Mouse (Mus musculus): ENCODE results near the gene St6galnac3. TPM values are rescaled to one million over a fixed set of nuclear protein-coding genes. Genes with fewer than 3 reads are reported as not detected.
A peak's percentile ranks its signal among the peaks of the same experiment; 100 is the strongest.

Gene St6galnac3
- polyA plus RNA-seq, 1 experiment from 2014 or later: 4.5 TPM

DNA sequence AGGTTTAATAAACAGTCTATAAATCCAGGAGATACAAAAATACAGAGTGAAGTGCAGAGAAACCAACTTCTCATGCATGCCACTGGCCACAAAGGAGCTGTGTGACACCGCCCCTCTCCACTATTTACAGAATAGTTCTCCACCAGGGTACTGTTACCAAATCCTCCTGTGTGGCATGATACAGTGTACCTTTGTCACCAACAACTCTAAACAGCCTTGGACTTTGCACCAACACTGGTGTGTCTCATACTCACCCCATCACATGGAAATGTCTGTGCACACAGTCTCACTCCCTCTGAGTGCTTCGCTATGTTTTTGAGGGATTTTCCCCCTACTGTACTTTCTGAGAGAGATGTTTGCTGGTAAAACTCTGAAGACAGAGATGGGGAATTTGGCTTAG, 217.4 kb downstream of the St6galnac3 start:
- Histone ChIP-seq H3K4me1 (replicated peaks; ENCODE audit: control insufficient read depth, insufficient read depth) (no peaks in the 10 kb centered on the region), H3K9me3 (ENCODE audit: control insufficient read depth, low read length) (no peaks in the 10 kb centered on the region), H3K27me3 (ENCODE audit: control insufficient read depth, insufficient read depth, low read length) (no peaks in the 10 kb centered on the region), H3K36me3 (ENCODE audit: control insufficient read depth, insufficient read depth, low read length) (no peaks in the 10 kb centered on the region), H3K27ac (replicated peaks) (no peak overlapping the region), H3K4me3 (ENCODE audit: low read depth, low read length) (no peak overlapping the region), H3K4me2 (replicated peaks; ENCODE audit: low read depth) (no peak overlapping the region), H3K9ac (ENCODE audit: low read length) (no peak overlapping the region)
- WGBS: 90% methylated on average over 2 of the region's 2 CpGs
- TF ChIP-seq CTCF (IDR thresholded peaks at IDR 0.05; ENCODE audit: low read depth): no peak
- TF ChIP-seq EP300 (optimal IDR thresholded peaks at IDR 0.05): no peak
- ATAC-seq (ENCODE audit: low FRiP score, low TSS enrichment) (no peak), DNase-seq (ENCODE audit: low spot score) (no peak)

DNA sequence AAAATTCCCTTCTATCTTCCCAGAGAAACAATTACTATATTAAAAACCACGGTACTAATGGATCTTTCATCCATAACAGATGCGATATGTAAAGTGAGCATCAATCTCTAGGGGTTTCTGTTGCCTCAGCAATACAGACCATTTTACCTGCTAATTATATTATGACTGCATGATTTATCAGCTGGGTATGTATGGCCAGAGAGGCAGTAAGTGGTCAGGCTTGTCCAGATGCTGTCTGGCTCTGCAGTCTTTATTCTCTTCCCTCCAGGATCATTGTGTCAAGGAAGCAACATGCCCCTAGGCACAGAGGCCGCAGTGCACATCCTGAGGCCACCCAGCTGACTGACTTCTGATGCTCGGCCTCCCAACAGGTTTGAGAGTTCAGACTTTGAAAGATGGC, 222.5 kb downstream of the St6galnac3 start:
- 87% methylated on average over 4 of the region's 4 CpGs for whole genome bisulfite sequencing
- H3K4me1 ChIP-seq (replicated peaks; ENCODE audit: control insufficient read depth, insufficient read depth): no peaks in the 10 kb centered on the region
- H3K36me3 ChIP-seq (ENCODE audit: control insufficient read depth, insufficient read depth, low read length): no peaks in the 10 kb centered on the region
- DNase-seq (ENCODE audit: low spot score) (no peak), ATAC-seq (ENCODE audit: low FRiP score, low TSS enrichment) (no peak)
- H3K4me3 ChIP-seq (ENCODE audit: low read depth, low read length): no peak overlapping the region
- H3K9ac ChIP-seq (ENCODE audit: low read length): no peak overlapping the region
- H3K27me3 ChIP-seq (ENCODE audit: control insufficient read depth, insufficient read depth, low read length): no peaks in the 10 kb centered on the region
- H3K9me3 ChIP-seq (ENCODE audit: control insufficient read depth, low read length): no peaks in the 10 kb centered on the region
- TF ChIP-seq EP300 (optimal IDR thresholded peaks at IDR 0.05) (no peak), CTCF (IDR thresholded peaks at IDR 0.05; ENCODE audit: low read depth) (no peak)
- no peak overlapping the region for H3K27ac ChIP-seq (replicated peaks)
- H3K4me2 ChIP-seq (replicated peaks; ENCODE audit: low read depth): no peak overlapping the region

DNA sequence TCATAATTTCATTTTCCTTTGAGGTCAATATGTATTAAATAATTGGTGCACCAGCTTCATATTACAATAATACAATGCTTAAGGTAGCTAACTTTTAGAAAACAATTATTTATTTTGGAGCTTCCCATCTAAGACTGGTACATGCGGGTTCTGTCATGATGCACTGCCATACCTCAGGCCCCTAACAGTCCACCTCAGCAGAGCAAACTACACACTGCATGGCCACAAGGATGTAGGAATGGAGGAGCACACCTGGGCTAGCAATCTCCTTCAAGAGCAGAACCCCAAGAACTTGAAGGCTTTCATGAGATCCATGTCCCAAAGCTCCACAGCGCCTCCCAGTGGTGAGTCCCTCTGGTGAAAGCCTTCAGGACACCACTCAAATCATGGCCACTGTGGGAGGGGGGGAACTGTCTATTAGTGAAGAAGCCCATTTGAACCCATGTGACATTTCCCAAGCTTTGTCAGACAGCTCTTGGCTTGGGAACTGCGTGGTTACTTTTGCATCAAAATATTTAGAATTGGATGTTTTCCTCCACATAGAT, 223.6 kb downstream of the St6galnac3 start:
- Histone ChIP-seq H3K9ac (ENCODE audit: low read length) (no peak overlapping the region), H3K9me3 (ENCODE audit: control insufficient read depth, low read length) (no peaks in the 10 kb centered on the region), H3K36me3 (ENCODE audit: control insufficient read depth, insufficient read depth, low read length) (no peaks in the 10 kb centered on the region), H3K4me3 (ENCODE audit: low read depth, low read length) (no peak overlapping the region), H3K27me3 (ENCODE audit: control insufficient read depth, insufficient read depth, low read length) (no peaks in the 10 kb centered on the region), H3K27ac (replicated peaks) (no peak overlapping the region), H3K4me1 (replicated peaks; ENCODE audit: control insufficient read depth, insufficient read depth) (no peaks in the 10 kb centered on the region), H3K4me2 (replicated peaks; ENCODE audit: low read depth) (no peak overlapping the region)
- ATAC-seq (ENCODE audit: low FRiP score, low TSS enrichment): no peak
- 53% methylated on average over 3 of the region's 3 CpGs for WGBS
- DNase-seq (ENCODE audit: low spot score): peak; percentile 65
- TF ChIP-seq CTCF (IDR thresholded peaks at IDR 0.05; ENCODE audit: low read depth) (peak; percentile 81), EP300 (optimal IDR thresholded peaks at IDR 0.05) (no peak)

GRCm38 (mm10) chr3:153492986-153493385, 232.0 kb downstream of the St6galnac3 start:
- no peak for DNase-seq (ENCODE audit: low spot score)
- Histone ChIP-seq H3K4me3 (ENCODE audit: low read depth, low read length) (no peak overlapping the region), H3K36me3 (ENCODE audit: control insufficient read depth, insufficient read depth, low read length) (no peaks in the 10 kb centered on the region), H3K27ac (replicated peaks) (no peak overlapping the region), H3K9me3 (ENCODE audit: control insufficient read depth, low read length) (no peaks in the 10 kb centered on the region), H3K9ac (ENCODE audit: low read length) (no peak overlapping the region), H3K4me2 (replicated peaks; ENCODE audit: low read depth) (no peak overlapping the region), H3K27me3 (ENCODE audit: control insufficient read depth, insufficient read depth, low read length) (no peaks in the 10 kb centered on the region), H3K4me1 (replicated peaks; ENCODE audit: control insufficient read depth, insufficient read depth) (no peaks in the 10 kb centered on the region)
- ATAC-seq (ENCODE audit: low FRiP score, low TSS enrichment): no peak
- no peak for TF ChIP-seq CTCF (IDR thresholded peaks at IDR 0.05; ENCODE audit: low read depth)
- TF ChIP-seq EP300 (optimal IDR thresholded peaks at IDR 0.05): no peak
- 51% methylated on average over 1 of the region's 1 CpGs for WGBS

DNA sequence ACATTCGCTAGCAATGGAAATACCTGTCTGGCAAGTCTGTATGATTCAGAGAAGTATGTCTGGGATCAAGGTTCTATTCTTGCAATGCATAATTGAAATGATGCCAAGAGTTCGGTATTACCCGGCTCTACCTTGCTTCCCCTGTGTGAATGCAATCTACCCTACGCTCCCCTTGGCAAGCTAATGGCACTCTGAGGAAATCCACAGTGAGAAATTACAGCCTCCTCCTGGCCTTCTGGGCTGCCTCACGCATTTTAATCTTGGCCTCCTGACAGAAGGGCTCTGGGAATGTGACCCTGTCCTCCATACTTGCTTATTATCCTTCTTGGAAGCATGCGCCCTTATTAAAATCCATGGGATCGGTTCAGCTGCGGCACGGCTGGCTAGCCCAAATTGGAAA, 235.3 kb downstream of the St6galnac3 start:
- no peaks in the 10 kb centered on the region for H3K9me3 ChIP-seq (ENCODE audit: control insufficient read depth, low read length)
- 67% methylated on average over 9 of the region's 9 CpGs for WGBS
- H3K4me1 ChIP-seq (replicated peaks; ENCODE audit: control insufficient read depth, insufficient read depth): no peaks in the 10 kb centered on the region
- no peak for DNase-seq (ENCODE audit: low spot score)
- no peak for ATAC-seq (ENCODE audit: low FRiP score, low TSS enrichment)
- H3K9ac ChIP-seq (ENCODE audit: low read length): no peak overlapping the region
- H3K27ac ChIP-seq (replicated peaks): no peak overlapping the region
- TF ChIP-seq EP300 (optimal IDR thresholded peaks at IDR 0.05): no peak
- TF ChIP-seq CTCF (IDR thresholded peaks at IDR 0.05; ENCODE audit: low read depth): no peak
- H3K27me3 ChIP-seq (ENCODE audit: control insufficient read depth, insufficient read depth, low read length): no peaks in the 10 kb centered on the region
- H3K36me3 ChIP-seq (ENCODE audit: control insufficient read depth, insufficient read depth, low read length): no peaks in the 10 kb centered on the region
- no peak overlapping the region for H3K4me2 ChIP-seq (replicated peaks; ENCODE audit: low read depth)
- no peak overlapping the region for H3K4me3 ChIP-seq (ENCODE audit: low read depth, low read length)

DNA sequence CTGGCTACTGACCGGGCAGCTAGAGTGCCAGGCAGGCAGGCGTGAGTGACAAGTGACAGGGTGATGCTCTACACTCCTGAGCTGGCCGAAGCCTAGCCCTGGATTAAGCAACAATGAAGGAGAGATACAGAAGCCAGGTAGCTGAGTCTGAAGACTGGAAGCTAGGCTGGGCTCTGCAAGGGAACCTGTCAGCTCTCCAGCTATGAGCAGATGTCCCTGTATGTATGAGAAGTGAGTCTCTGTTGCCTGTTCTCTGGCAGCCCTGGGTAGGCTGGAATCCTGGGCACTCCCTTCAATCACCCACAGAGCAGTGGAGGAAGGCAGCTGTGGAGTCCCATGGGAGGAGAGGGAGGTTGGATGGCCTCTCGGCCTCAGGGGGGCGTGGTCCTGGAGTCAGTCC, 236.0 kb downstream of the St6galnac3 start:
- Histone ChIP-seq H3K9ac (ENCODE audit: low read length) (no peak overlapping the region), H3K4me2 (replicated peaks; ENCODE audit: low read depth) (no peak overlapping the region), H3K27ac (replicated peaks) (no peak overlapping the region), H3K4me1 (replicated peaks; ENCODE audit: control insufficient read depth, insufficient read depth) (no peaks in the 10 kb centered on the region), H3K27me3 (ENCODE audit: control insufficient read depth, insufficient read depth, low read length) (no peaks in the 10 kb centered on the region), H3K4me3 (ENCODE audit: low read depth, low read length) (no peak overlapping the region), H3K9me3 (ENCODE audit: control insufficient read depth, low read length) (no peaks in the 10 kb centered on the region), H3K36me3 (ENCODE audit: control insufficient read depth, insufficient read depth, low read length) (no peaks in the 10 kb centered on the region)
- DNase-seq (ENCODE audit: low spot score): no peak
- WGBS: 81% methylated on average over 5 of the region's 5 CpGs
- no peak for ATAC-seq (ENCODE audit: low FRiP score, low TSS enrichment)
- TF ChIP-seq CTCF (IDR thresholded peaks at IDR 0.05; ENCODE audit: low read depth) (no peak), EP300 (optimal IDR thresholded peaks at IDR 0.05) (no peak)
